Mouse (Mus musculus): ENCODE results near the gene Etv3. TPM values are rescaled to one million over a fixed set of nuclear protein-coding genes. Genes with fewer than 3 reads are reported as not detected.
"Not testable (repeated sequence)": the region's sequence is repeated elsewhere in the genome, so short reads cannot be mapped to it uniquely, and the experiment has no call there.

Gene Etv3
- total and polyA plus RNA-seq, 3 experiments: 13.6 to 16.6 (median 15.7) TPM

DNA sequence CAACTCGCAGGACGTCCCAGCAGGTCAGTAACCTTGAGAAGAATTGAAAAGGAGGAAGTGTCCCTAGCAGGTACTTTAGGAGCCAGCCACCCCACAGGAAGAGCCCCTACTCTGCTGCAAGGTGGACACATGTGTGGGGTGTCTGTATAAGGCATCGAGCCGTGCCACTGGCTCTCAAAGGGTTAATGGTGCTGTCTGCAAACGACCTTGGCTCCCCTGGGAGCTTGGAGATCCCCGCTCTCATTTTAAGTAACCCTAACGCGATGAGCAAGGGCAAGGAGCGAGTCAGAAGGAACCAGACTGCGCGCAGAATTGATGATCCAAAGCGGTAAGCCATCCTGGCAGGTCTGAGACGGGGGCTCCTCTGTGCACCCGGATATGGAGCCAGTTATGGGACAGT is 24.7 kb downstream of the Etv3 start:
- no peaks in the 10 kb centered on the region for H3K4me1 ChIP-seq (ENCODE audit: insufficient read depth, low read depth, low read length)
- no peak overlapping the region for H3K4me3 ChIP-seq (ENCODE audit: low read depth, low read length)
- no peaks in the 10 kb centered on the region for H3K9me3 ChIP-seq (replicated peaks)
- H3K27me3 ChIP-seq (ENCODE audit: insufficient read depth, low read length): peaks cover 56% of the 10 kb centered on the region
- no peaks in the 10 kb centered on the region for H3K36me3 ChIP-seq (replicated peaks)
- TF ChIP-seq POLR2AphosphoS5 (IDR thresholded peaks at IDR 0.05; ENCODE audit: insufficient replicate concordance, low read depth, low read length) (no peak), TAL1 (conservative IDR thresholded peaks at IDR 0.05; ENCODE audit: low read depth, low read length) (no peak), CTCF (IDR thresholded peaks at IDR 0.05; ENCODE audit: low read depth, low read length) (no peak), GATA1 (IDR thresholded peaks at IDR 0.05; ENCODE audit: borderline replicate concordance, low read length) (no peak), GATA2 (IDR thresholded peaks at IDR 0.05; ENCODE audit: borderline replicate concordance, low read depth, low read length) (no peak)
- DNase-seq (ENCODE audit: low spot score) (no peak), ATAC-seq (ENCODE audit: extremely low read depth, insufficient number of reproducible peaks, low FRiP score, poor library complexity, severe bottlenecking) (no peak)

DNA sequence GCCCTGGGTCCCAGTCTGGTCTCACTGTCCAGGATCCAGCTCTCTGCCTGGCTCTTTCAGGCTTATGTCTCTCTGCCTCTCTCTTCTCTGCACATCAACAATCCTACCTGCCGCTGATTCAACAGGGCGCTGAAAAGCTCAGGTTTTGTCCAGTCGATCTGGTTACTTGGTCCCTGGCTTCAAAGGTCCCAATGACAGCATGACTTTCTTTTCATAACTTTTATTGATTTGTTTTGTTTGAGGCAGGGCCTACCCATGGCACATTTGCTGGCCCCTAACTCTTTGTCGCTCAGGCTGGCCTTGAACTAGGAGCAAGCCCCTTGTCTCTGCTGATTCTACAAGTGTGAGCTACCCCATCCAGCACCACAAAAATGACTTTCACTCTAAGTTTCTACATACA is 27.1 kb downstream of the Etv3 start:
- TF ChIP-seq GATA1 (IDR thresholded peaks at IDR 0.05; ENCODE audit: borderline replicate concordance, low read length) (no peak), POLR2AphosphoS5 (IDR thresholded peaks at IDR 0.05; ENCODE audit: insufficient replicate concordance, low read depth, low read length) (no peak), GATA2 (IDR thresholded peaks at IDR 0.05; ENCODE audit: borderline replicate concordance, low read depth, low read length) (no peak), CTCF (IDR thresholded peaks at IDR 0.05; ENCODE audit: low read depth, low read length) (no peak), TAL1 (conservative IDR thresholded peaks at IDR 0.05; ENCODE audit: low read depth, low read length) (no peak)
- no peaks in the 10 kb centered on the region for H3K9me3 ChIP-seq (replicated peaks)
- DNase-seq (ENCODE audit: low spot score): no peak
- no peaks in the 10 kb centered on the region for H3K4me1 ChIP-seq (ENCODE audit: insufficient read depth, low read depth, low read length)
- H3K4me3 ChIP-seq (ENCODE audit: low read depth, low read length): no peak overlapping the region
- H3K27me3 ChIP-seq (ENCODE audit: insufficient read depth, low read length): peaks cover 49% of the 10 kb centered on the region
- no peak for ATAC-seq (ENCODE audit: extremely low read depth, insufficient number of reproducible peaks, low FRiP score, poor library complexity, severe bottlenecking)
- H3K36me3 ChIP-seq (replicated peaks): no peaks in the 10 kb centered on the region

DNA sequence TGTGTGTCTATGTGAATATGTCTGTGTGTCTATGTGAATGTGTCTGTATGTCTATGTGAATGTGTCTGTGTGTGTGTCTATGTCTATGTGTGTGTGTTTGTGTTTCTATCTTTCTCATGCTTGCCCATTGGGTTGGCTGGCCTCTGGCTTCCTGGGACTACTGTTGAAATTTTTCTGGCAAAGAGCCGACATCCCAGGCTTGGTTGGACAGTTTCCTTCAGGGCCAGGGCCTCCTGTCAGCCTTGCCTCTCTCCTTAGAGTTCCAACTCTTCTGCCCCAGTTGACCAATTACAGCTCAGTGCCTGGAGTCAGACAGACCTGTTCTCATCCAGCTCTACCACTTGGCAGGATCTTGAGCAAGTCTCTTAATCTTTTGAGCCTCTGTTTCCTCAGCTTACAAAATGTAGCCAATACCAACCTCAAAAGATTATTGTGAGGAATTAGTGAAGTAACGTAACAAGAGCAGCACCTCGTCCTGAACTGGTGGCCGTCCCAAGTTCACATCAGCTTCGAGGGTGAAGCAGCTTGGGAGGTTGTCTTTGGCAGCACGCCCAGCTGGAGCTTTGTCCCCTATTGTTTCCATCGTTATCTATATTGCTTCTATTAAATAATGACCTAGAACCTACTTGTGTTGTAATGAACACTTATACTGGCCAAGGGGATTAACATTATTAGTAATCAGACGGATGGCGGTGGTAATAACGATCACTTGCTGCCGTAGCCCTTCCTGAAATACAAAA is 28.2 kb downstream of the Etv3 start:
- peaks cover 42% of the 10 kb centered on the region for H3K27me3 ChIP-seq (ENCODE audit: insufficient read depth, low read length)
- ATAC-seq (ENCODE audit: extremely low read depth, insufficient number of reproducible peaks, low FRiP score, poor library complexity, severe bottlenecking): no peak

DNA sequence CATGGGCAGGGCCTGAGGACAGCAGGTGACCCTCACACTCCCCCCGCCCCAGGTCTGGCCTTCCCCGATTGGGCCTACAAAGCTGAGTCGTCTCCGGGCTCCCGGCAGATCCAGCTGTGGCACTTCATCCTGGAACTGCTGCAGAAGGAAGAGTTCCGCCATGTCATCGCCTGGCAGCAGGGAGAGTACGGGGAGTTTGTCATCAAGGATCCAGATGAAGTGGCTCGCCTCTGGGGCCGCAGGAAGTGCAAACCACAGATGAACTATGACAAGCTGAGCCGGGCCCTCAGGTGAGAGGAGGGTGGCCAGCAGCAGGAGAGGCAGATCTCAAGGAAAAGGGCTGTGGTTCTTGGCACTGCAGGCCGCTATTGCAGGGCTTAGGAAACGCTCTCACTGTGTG is 29.7 kb downstream of the Etv3 start:
- not testable (repeated sequence) for ATAC-seq (ENCODE audit: extremely low read depth, insufficient number of reproducible peaks, low FRiP score, poor library complexity, severe bottlenecking)
- peaks cover 34% of the 10 kb centered on the region for H3K27me3 ChIP-seq (ENCODE audit: insufficient read depth, low read length)

More for the DNA sequence above, 28.2 kb downstream of the Etv3 start:
- no peak for TF ChIP-seq GATA2 (IDR thresholded peaks at IDR 0.05; ENCODE audit: borderline replicate concordance, low read depth, low read length)
- no peak for TF ChIP-seq POLR2AphosphoS5 (IDR thresholded peaks at IDR 0.05; ENCODE audit: insufficient replicate concordance, low read depth, low read length)
- no peak for TF ChIP-seq TAL1 (conservative IDR thresholded peaks at IDR 0.05; ENCODE audit: low read depth, low read length)
- no peak for TF ChIP-seq CTCF (IDR thresholded peaks at IDR 0.05; ENCODE audit: low read depth, low read length)
- no peak for TF ChIP-seq GATA1 (IDR thresholded peaks at IDR 0.05; ENCODE audit: borderline replicate concordance, low read length)
- Histone ChIP-seq H3K4me1 (ENCODE audit: insufficient read depth, low read depth, low read length) (no peaks in the 10 kb centered on the region), H3K9me3 (replicated peaks) (no peaks in the 10 kb centered on the region), H3K36me3 (replicated peaks) (no peaks in the 10 kb centered on the region), H3K4me3 (ENCODE audit: low read depth, low read length) (no peak overlapping the region)
- DNase-seq (ENCODE audit: low spot score): no peak

DNA sequence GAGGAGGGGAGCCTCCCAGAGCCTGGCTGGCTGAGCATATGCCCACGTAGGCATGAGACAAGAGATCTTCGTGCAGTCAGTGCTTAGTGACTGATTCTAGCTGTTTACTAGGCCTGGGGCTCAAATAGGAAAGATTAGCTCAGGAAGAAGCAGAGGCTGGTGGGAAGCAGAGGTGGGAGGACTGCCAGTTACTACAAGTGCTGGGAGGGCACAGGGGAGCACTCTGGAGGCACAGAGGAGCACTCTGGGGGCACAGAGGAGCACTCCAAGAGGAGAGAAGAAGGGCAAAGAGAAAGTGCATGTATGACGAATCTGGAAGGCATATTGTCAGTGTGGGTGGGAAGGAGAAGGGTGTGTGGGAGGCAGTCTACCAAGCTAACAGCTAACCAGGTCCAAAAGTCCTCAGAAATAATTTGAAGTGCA is 30.9 kb downstream of the Etv3 start:
- no peak for TF ChIP-seq GATA2 (IDR thresholded peaks at IDR 0.05; ENCODE audit: borderline replicate concordance, low read depth, low read length)
- no peak for TF ChIP-seq GATA1 (IDR thresholded peaks at IDR 0.05; ENCODE audit: borderline replicate concordance, low read length)
- TF ChIP-seq POLR2AphosphoS5 (IDR thresholded peaks at IDR 0.05; ENCODE audit: insufficient replicate concordance, low read depth, low read length): no peak
- no peak for TF ChIP-seq TAL1 (conservative IDR thresholded peaks at IDR 0.05; ENCODE audit: low read depth, low read length)
- TF ChIP-seq CTCF (IDR thresholded peaks at IDR 0.05; ENCODE audit: low read depth, low read length): no peak
- ATAC-seq (ENCODE audit: extremely low read depth, insufficient number of reproducible peaks, low FRiP score, poor library complexity, severe bottlenecking) (no peak), DNase-seq (ENCODE audit: low spot score) (no peak)
- Histone ChIP-seq H3K4me1 (ENCODE audit: insufficient read depth, low read depth, low read length) (no peaks in the 10 kb centered on the region), H3K36me3 (replicated peaks) (no peaks in the 10 kb centered on the region), H3K27me3 (ENCODE audit: insufficient read depth, low read length) (peaks cover 31% of the 10 kb centered on the region), H3K9me3 (replicated peaks) (no peaks in the 10 kb centered on the region), H3K4me3 (ENCODE audit: low read depth, low read length) (no peak overlapping the region)

More for the DNA sequence above, 29.7 kb downstream of the Etv3 start:
- not testable (repeated sequence) for H3K4me1 ChIP-seq (ENCODE audit: insufficient read depth, low read depth, low read length); DNase-seq (ENCODE audit: low spot score); H3K36me3 ChIP-seq (replicated peaks); H3K4me3 ChIP-seq (ENCODE audit: low read depth, low read length); H3K9me3 ChIP-seq (replicated peaks)

DNA sequence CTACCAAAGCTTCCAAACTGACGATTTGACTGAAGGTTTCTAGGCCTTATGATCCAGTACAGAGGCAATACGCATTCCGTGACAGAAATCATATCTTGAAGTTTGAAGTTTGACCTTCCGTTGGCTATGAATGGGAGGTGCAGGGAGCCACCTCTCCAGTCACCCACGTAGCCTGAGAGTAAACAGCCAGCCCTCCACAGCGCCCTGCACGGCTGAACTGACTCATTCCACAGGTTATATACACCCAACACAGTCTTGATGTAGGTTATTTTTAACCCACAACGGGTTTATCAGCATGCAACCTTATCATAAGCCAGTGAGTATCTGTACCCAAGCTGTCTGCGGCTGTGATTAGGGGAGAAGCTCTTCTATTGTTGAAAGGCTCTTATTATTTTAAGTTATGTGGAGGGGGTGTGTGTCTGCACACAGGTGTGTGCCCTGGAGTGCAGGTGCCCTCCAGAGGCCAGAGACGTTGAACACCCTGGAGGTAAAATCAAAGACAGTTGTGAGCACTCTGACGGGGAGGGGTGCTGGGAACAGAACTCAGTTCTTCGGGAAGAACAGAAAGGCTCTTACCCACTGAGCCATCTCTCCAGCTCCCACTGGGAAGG is 31.6 kb downstream of the Etv3 start:
- DNase-seq (ENCODE audit: low spot score): no peak
- TF ChIP-seq CTCF (IDR thresholded peaks at IDR 0.05; ENCODE audit: low read depth, low read length) (no peak), TAL1 (conservative IDR thresholded peaks at IDR 0.05; ENCODE audit: low read depth, low read length) (no peak)
- Histone ChIP-seq H3K9me3 (replicated peaks) (no peaks in the 10 kb centered on the region), H3K27me3 (ENCODE audit: insufficient read depth, low read length) (peaks cover 27% of the 10 kb centered on the region), H3K36me3 (replicated peaks) (no peaks in the 10 kb centered on the region), H3K4me1 (ENCODE audit: insufficient read depth, low read depth, low read length) (no peaks in the 10 kb centered on the region), H3K4me3 (ENCODE audit: low read depth, low read length) (no peak overlapping the region)
- no peak for ATAC-seq (ENCODE audit: extremely low read depth, insufficient number of reproducible peaks, low FRiP score, poor library complexity, severe bottlenecking)
